Mouse (Mus musculus): ENCODE data around the gene Espn.

DNA sequence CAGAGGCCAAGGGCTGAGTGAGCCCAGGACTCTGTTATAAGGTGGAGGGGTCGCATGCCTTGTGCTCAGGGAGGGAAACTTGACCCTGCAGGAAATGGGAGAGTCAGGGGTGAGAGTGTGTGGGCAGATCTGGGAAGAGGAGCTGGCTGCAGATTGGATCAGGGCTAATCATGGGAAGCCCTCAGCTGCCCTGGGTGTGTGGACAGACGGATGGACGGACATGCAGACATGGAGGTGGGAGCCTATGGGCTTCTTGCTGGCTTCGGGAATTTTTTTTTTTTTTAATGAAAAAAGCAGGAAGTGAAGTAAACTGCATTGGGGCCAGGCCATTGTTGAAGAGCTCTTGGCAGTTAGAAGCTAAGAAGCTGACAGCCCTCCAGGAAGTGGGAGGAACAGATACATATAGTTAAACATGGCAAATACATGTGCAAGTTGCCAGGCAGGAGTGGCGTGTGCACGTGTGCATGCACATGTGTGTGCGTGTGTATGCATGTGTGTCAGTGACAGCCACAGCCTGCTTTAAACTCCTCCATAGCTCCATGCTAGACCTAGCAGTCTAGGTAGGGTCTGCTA is 51.0 kb downstream of the Espn start:
- TF ChIP-seq CTCF (IDR thresholded peaks at IDR 0.05; ENCODE audit: low read depth, low read length) (no peak), GATA1 (IDR thresholded peaks at IDR 0.05; ENCODE audit: borderline replicate concordance, low read length) (no peak), TAL1 (conservative IDR thresholded peaks at IDR 0.05; ENCODE audit: low read depth, low read length) (no peak), POLR2AphosphoS5 (IDR thresholded peaks at IDR 0.05; ENCODE audit: insufficient replicate concordance, low read depth, low read length) (no peak)

Data from G1E (cell line).